Mouse (Mus musculus) limb, embryonic 15.5 days (tissue): ENCODE measurements at regions not wholly inside any gene's neighbourhood (a gene's known extent, or its start where the extent isn't known, plus 50 kb on each side); places are given as distances from the start of the nearest gene placed in this dataset.

Source experiments
- ATAC-seq: fragments of 200-750 bp; cut with Nextera tagmentation; 2 replicates; pipeline ENCODE4 v1.8.0; 2017; ENCODE audit warnings: low read depth, moderate TSS enrichment; ENCODE audit not compliant: insufficient number of reproducible peaks, low FRiP score, low TSS enrichment
- H3K27ac ChIP-seq: fragments of 300-500 bp; sonication (generic); 2 replicates; pipeline ENCODE4 v1.5.1; 2015; ENCODE audit warnings: moderate library complexity, mild to moderate bottlenecking, inconsistent platforms
- H3K27me3 ChIP-seq: fragments of 300-500 bp; sonication (generic); 2 replicates; pipeline ENCODE4 v1.6.1; 2015; ENCODE audit warnings: inconsistent platforms
- H3K36me3 ChIP-seq: fragments of 300-500 bp; sonication (generic); 2 replicates; pipeline ENCODE4 v1.6.1; 2015; ENCODE audit warnings: inconsistent platforms
- H3K4me1 ChIP-seq: fragments of 300-500 bp; sonication (generic); 2 replicates; pipeline ENCODE4 v1.6.1; 2015; ENCODE audit warnings: inconsistent platforms
- H3K4me2 ChIP-seq: fragments of 300-500 bp; sonication (generic); 2 replicates; pipeline ENCODE4 v1.6.1; 2015; ENCODE audit warnings: mild to moderate bottlenecking, inconsistent platforms
- H3K4me3 ChIP-seq: fragments of 300-500 bp; sonication (generic); 2 replicates; pipeline ENCODE4 v1.5.1; 2015; ENCODE audit warnings: mild to moderate bottlenecking, inconsistent platforms
- H3K9ac ChIP-seq: fragments of 300-500 bp; sonication (generic); 2 replicates; pipeline ENCODE4 v1.6.1; 2015; ENCODE audit warnings: inconsistent platforms
- H3K9me3 ChIP-seq: fragments of 300-500 bp; sonication (generic); 2 replicates; pipeline ENCODE4 v1.6.1; 2016; ENCODE audit warnings: inconsistent platforms
- WGBS: fragments of 180-500 bp; shearing (Covaris S2); methylation state at CpG from one replicate; pipeline ENCODE4 v1.1.7; 2015; 5-methylcytosine and 5-hydroxymethylcytosine counted together

GRCm38 (mm10) chr11:8219911-8220310, 444.4 kb downstream of the Tns3 start:
- WGBS: 38% methylated on average over 6 of the region's 6 CpGs

DNA sequence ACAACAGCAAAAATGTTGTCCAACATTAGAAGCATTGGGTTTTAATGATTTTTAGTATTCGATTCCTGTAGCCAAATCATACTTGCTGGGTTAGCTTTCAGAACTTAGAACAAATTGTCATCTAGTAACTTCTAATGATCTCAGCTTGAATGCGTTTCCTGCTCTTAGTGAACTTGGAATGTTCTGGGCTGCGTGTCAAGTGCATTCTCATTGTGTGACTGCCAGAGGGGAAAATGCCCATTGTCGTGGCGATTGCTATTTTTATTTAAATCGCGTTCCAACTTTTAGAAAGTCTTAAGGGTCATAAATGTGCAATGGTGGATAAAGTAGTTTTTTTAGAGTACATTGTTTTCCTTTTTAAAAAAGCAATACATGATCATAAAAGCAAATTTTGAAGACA, 448.7 kb downstream of the Tns3 start:
- no peak overlapping the region for H3K4me2 ChIP-seq
- H3K4me1 ChIP-seq: no peaks in the 10 kb centered on the region
- no peaks in the 10 kb centered on the region for H3K27me3 ChIP-seq
- no peak overlapping the region for H3K9ac ChIP-seq
- no peak overlapping the region for H3K4me3 ChIP-seq
- no peak for ATAC-seq
- WGBS: 52% methylated on average over 7 of the region's 7 CpGs
- H3K36me3 ChIP-seq: no peaks in the 10 kb centered on the region
- no peak overlapping the region for H3K27ac ChIP-seq
- H3K9me3 ChIP-seq: no peaks in the 10 kb centered on the region

More at GRCm38 (mm10) chr11:8219911-8220310, 444.4 kb downstream of the Tns3 start:
- Histone ChIP-seq H3K4me2 (no peak overlapping the region), H3K27ac (no peak overlapping the region), H3K4me3 (no peak overlapping the region), H3K36me3 (no peaks in the 10 kb centered on the region), H3K27me3 (no peaks in the 10 kb centered on the region), H3K4me1 (no peaks in the 10 kb centered on the region), H3K9ac (no peak overlapping the region), H3K9me3 (no peaks in the 10 kb centered on the region)
- no peak for ATAC-seq

- H3K36me3 ChIP-seq: no peaks in the 10 kb centered on the region
- no peak for ATAC-seq
- 52% methylated on average over 2 of the region's 2 CpGs for WGBS
- H3K4me2 ChIP-seq: no peak overlapping the region
- H3K4me3 ChIP-seq: no peak overlapping the region
- H3K9ac ChIP-seq: no peak overlapping the region
- H3K27ac ChIP-seq: no peak overlapping the region
- H3K27me3 ChIP-seq: no peaks in the 10 kb centered on the region
- no peaks in the 10 kb centered on the region for H3K9me3 ChIP-seq
- H3K4me1 ChIP-seq: no peaks in the 10 kb centered on the region
Measured at GRCm38 (mm10) chr11:8214305-8214903, 449.9 kb downstream of the Tns3 start.

DNA sequence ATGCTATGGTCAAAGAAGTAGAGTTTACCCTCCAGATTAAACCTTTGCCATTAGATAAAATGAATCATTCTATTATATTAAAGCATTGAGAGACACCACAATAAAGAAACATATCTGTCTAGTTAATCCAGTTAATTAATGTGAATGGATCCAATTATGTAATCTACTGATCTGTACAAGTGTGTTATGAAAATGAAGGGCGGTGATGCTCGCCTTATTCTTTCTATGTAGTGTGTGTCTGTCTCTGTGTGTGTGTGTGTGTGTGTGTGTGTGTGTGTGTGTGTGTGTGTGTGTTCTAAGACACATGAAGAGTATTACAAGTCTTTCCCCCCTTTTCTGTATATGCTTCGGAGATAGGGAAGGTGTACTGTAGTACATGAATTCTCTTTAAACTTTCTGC, 451.2 kb downstream of the Tns3 start:
- Histone ChIP-seq H3K27me3 (no peaks in the 10 kb centered on the region), H3K9ac (no peak overlapping the region), H3K4me3 (no peak overlapping the region), H3K9me3 (no peaks in the 10 kb centered on the region), H3K4me1 (no peaks in the 10 kb centered on the region), H3K4me2 (no peak overlapping the region), H3K36me3 (no peaks in the 10 kb centered on the region), H3K27ac (no peak overlapping the region)
- WGBS: 89% methylated on average over 3 of the region's 3 CpGs
- ATAC-seq: no peak

DNA sequence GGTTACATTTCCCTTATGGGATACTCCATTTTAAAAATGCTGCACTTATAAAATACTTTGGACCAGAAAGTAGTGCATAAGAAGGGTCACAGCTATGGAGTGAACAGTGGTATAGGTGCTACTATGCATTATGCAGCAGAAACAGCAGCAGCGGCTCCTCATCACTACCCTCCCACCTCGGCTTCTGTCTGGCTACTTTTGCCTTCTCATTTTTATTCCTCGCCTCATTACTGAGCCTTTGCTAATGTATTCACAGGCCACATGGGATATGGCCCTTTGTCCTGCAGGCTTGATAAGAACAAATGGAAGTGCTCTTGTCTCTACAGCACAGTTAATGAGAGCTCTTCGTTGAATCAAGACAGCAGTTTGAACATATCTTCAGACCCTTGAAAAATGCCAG, 451.6 kb downstream of the Tns3 start:
- no peak for ATAC-seq
- WGBS: 79% methylated on average over 4 of the region's 4 CpGs
- no peaks in the 10 kb centered on the region for H3K27me3 ChIP-seq
- no peak overlapping the region for H3K27ac ChIP-seq
- H3K4me3 ChIP-seq: no peak overlapping the region
- no peaks in the 10 kb centered on the region for H3K36me3 ChIP-seq
- no peak overlapping the region for H3K4me2 ChIP-seq
- H3K4me1 ChIP-seq: no peaks in the 10 kb centered on the region
- no peaks in the 10 kb centered on the region for H3K9me3 ChIP-seq
- H3K9ac ChIP-seq: no peak overlapping the region

- no peaks in the 10 kb centered on the region for H3K36me3 ChIP-seq
- no peaks in the 10 kb centered on the region for H3K27me3 ChIP-seq
- no peak overlapping the region for H3K4me2 ChIP-seq
- H3K9ac ChIP-seq: no peak overlapping the region
- no peak for ATAC-seq
- no peak overlapping the region for H3K4me3 ChIP-seq
- H3K4me1 ChIP-seq: no peaks in the 10 kb centered on the region
- no peak overlapping the region for H3K27ac ChIP-seq
- no peaks in the 10 kb centered on the region; the same call in 1 of the 2 replicates for H3K9me3 ChIP-seq
- WGBS: 81% methylated on average over 2 of the region's 2 CpGs
Measured at GRCm38 (mm10) chr11:8209041-8209440, 455.3 kb downstream of the Tns3 start.

- Histone ChIP-seq H3K36me3 (no peaks in the 10 kb centered on the region), H3K4me2 (no peak overlapping the region), H3K4me3 (no peak overlapping the region), H3K9me3 (no peaks in the 10 kb centered on the region), H3K4me1 (no peaks in the 10 kb centered on the region), H3K27ac (no peak overlapping the region), H3K9ac (no peak overlapping the region), H3K27me3 (no peaks in the 10 kb centered on the region)
- 69% methylated on average over 8 of the region's 8 CpGs for WGBS
- ATAC-seq: no peak
Measured at GRCm38 (mm10) chr11:8199293-8199692, 465.0 kb downstream of the Tns3 start.
